Mouse (Mus musculus): ENCODE data around the gene Fchsd2.

GRCm38 (mm10) chr7:101114328-101114727, 21.7 kb downstream of the Fchsd2 start:
- TF ChIP-seq CTCF (IDR thresholded peaks at IDR 0.05; ENCODE audit: low read depth, low read length) (no peak), POLR2A (IDR thresholded peaks at IDR 0.05; ENCODE audit: extremely low read depth, insufficient read depth, low read length) (no peak)
